Mouse (Mus musculus) spleen, postnatal 14 days (tissue): ENCODE data around the gene Gbp2b.
A peak's percentile ranks its signal among the peaks of the same experiment; 100 is the strongest.
"Not testable (repeated sequence)": the region's sequence is repeated elsewhere in the genome, so short reads cannot be mapped to it uniquely, and the experiment has no call there.

Experiments
- DNase-seq, 2 experiments: peaks; one replicate each; pipeline ENCODE4 v3.0.0; 2021 to 2022; ENCODE audit warnings: low spot score in 2 of 2

The Gbp2b gene

GRCm38 (mm10) chr3:142594547-142594946 lies at the start of gene Gbp2b:
Gbp2b (plus strand) TSS chr3:142594847.
- DNase-seq, result no peak

GRCm38 (mm10) chr3:142546690-142547089 lies 48.0 kb upstream of the Gbp2b start:
- DNase-seq, result no peak

GRCm38 (mm10) chr3:142550052-142550676 lies 44.5 kb upstream of the Gbp2b start:
- DNase-seq, result no peak

GRCm38 (mm10) chr3:142554601-142555000 lies 40.0 kb upstream of the Gbp2b start:
- DNase-seq, result no peak

- DNase-seq, result no peak
Observed at GRCm38 (mm10) chr3:142555623-142556022, 39.0 kb upstream of the Gbp2b start.

GRCm38 (mm10) chr3:142559632-142560228 lies 34.9 kb upstream of the Gbp2b start, which contains the start of gene Gbp3:
Gbp3 (plus strand) TSS chr3:142560026.
- DNase-seq, result no peak

- peak; percentile 72 to 79 for DNase-seq
Observed at GRCm38 (mm10) chr3:142560296-142560948, 34.2 kb upstream of the Gbp2b start.

GRCm38 (mm10) chr3:142561045-142561646 lies 33.5 kb upstream of the Gbp2b start:
- no peak for DNase-seq

GRCm38 (mm10) chr3:142561666-142562065 lies 33.0 kb upstream of the Gbp2b start:
- no peak for DNase-seq

- DNase-seq, result not testable (repeated sequence)
Observed at GRCm38 (mm10) chr3:142567490-142567889, 27.2 kb upstream of the Gbp2b start.

GRCm38 (mm10) chr3:142570738-142571137 lies 23.9 kb upstream of the Gbp2b start:
- DNase-seq, result no peak

GRCm38 (mm10) chr3:142577108-142577507 lies 17.5 kb upstream of the Gbp2b start:
- DNase-seq, result no peak

- DNase-seq, result no peak
Observed at GRCm38 (mm10) chr3:142578342-142578741, 16.3 kb upstream of the Gbp2b start.

- DNase-seq, result no peak
Observed at GRCm38 (mm10) chr3:142583067-142583466, 11.6 kb upstream of the Gbp2b start.

GRCm38 (mm10) chr3:142587386-142587785 lies 7.3 kb upstream of the Gbp2b start:
- DNase-seq, result no peak

- DNase-seq, result no peak
Observed at GRCm38 (mm10) chr3:142588888-142589287, 5.8 kb upstream of the Gbp2b start.

- DNase-seq, result no peak
Observed at GRCm38 (mm10) chr3:142590431-142591067, 4.1 kb upstream of the Gbp2b start.

GRCm38 (mm10) chr3:142597923-142598322 lies 3.3 kb downstream of the Gbp2b start:
- no peak for DNase-seq

GRCm38 (mm10) chr3:142601675-142602074 lies 7.0 kb downstream of the Gbp2b start:
- no peak for DNase-seq

- no peak for DNase-seq
Observed at GRCm38 (mm10) chr3:142618658-142619057, 24.0 kb downstream of the Gbp2b start.

- no peak for DNase-seq
Observed at GRCm38 (mm10) chr3:142619606-142620005, 25.0 kb downstream of the Gbp2b start.
